Mouse (Mus musculus): ENCODE measurements at regions not wholly inside any gene's neighbourhood (a gene's known extent, or its start where the extent isn't known, plus 50 kb on each side); places are given as distances from the start of the nearest gene placed in this dataset.
"Not testable (repeated sequence)": the region's sequence is repeated elsewhere in the genome, so short reads cannot be mapped to it uniquely, and the experiment has no call there.

GRCm38 (mm10) chr5:82733707-82734106 lies 621.3 kb downstream of the Tecrl start:
- H3K4me2 ChIP-seq (ENCODE audit: low read depth, low read length), result no peak overlapping the region
- ATAC-seq, result no peak
- no peaks in the 10 kb centered on the region for H3K36me3 ChIP-seq (ENCODE audit: insufficient read depth, low read length)
- no peaks in the 10 kb centered on the region for H3K4me1 ChIP-seq (ENCODE audit: insufficient read depth, low read length)
- H3K27me3 ChIP-seq (ENCODE audit: insufficient read depth, low read length), result no peaks in the 10 kb centered on the region
- 83% methylated on average over 3 of the region's 3 CpGs for WGBS
- no peak overlapping the region for H3K27ac ChIP-seq
- no peak overlapping the region for H3K9ac ChIP-seq (replicated peaks; ENCODE audit: low read length)
- TF ChIP-seq CTCF (IDR thresholded peaks at IDR 0.05; ENCODE audit: low read depth), result no peak
- H3K9me3 ChIP-seq (ENCODE audit: low read length), result no peaks in the 10 kb centered on the region
- H3K4me3 ChIP-seq (ENCODE audit: low read length), result no peak overlapping the region
- no peak for DNase-seq (ENCODE audit: low spot score)

- Histone ChIP-seq H3K36me3 (ENCODE audit: insufficient read depth, low read length) (no peaks in the 10 kb centered on the region), H3K9ac (replicated peaks; ENCODE audit: low read length) (no peak overlapping the region), H3K4me1 (ENCODE audit: insufficient read depth, low read length) (no peaks in the 10 kb centered on the region), H3K9me3 (ENCODE audit: low read length) (no peaks in the 10 kb centered on the region), H3K4me3 (ENCODE audit: low read length) (no peak overlapping the region), H3K27ac (no peak overlapping the region), H3K4me2 (ENCODE audit: low read depth, low read length) (no peak overlapping the region), H3K27me3 (ENCODE audit: insufficient read depth, low read length) (no peaks in the 10 kb centered on the region)
- 75% methylated on average over 2 of the region's 2 CpGs for WGBS
- no peak for ATAC-seq
- no peak for DNase-seq (ENCODE audit: low spot score)
- no peak for TF ChIP-seq CTCF (IDR thresholded peaks at IDR 0.05; ENCODE audit: low read depth)
Observed at GRCm38 (mm10) chr5:82728240-82728639, 626.8 kb downstream of the Tecrl start.

- Histone ChIP-seq H3K9me3 (ENCODE audit: low read length) (no peaks in the 10 kb centered on the region), H3K27ac (no peak overlapping the region), H3K9ac (replicated peaks; ENCODE audit: low read length) (no peak overlapping the region), H3K4me3 (ENCODE audit: low read length) (no peak overlapping the region), H3K4me2 (ENCODE audit: low read depth, low read length) (no peak overlapping the region), H3K36me3 (ENCODE audit: insufficient read depth, low read length) (no peaks in the 10 kb centered on the region), H3K4me1 (ENCODE audit: insufficient read depth, low read length) (no peaks in the 10 kb centered on the region), H3K27me3 (ENCODE audit: insufficient read depth, low read length) (no peaks in the 10 kb centered on the region)
- ATAC-seq (no peak), DNase-seq (ENCODE audit: low spot score) (no peak)
- 79% methylated on average over 11 of the region's 11 CpGs for WGBS
- TF ChIP-seq CTCF (IDR thresholded peaks at IDR 0.05; ENCODE audit: low read depth), result no peak
Observed at GRCm38 (mm10) chr5:82727250-82728003, 627.6 kb downstream of the Tecrl start.

- no peak for TF ChIP-seq CTCF (IDR thresholded peaks at IDR 0.05; ENCODE audit: low read depth)
- Histone ChIP-seq H3K27ac (no peak overlapping the region), H3K27me3 (ENCODE audit: insufficient read depth, low read length) (no peaks in the 10 kb centered on the region), H3K4me1 (ENCODE audit: insufficient read depth, low read length) (no peaks in the 10 kb centered on the region), H3K9ac (replicated peaks; ENCODE audit: low read length) (no peak overlapping the region), H3K4me3 (ENCODE audit: low read length) (no peak overlapping the region), H3K9me3 (ENCODE audit: low read length) (no peaks in the 10 kb centered on the region), H3K36me3 (ENCODE audit: insufficient read depth, low read length) (no peaks in the 10 kb centered on the region), H3K4me2 (ENCODE audit: low read depth, low read length) (no peak overlapping the region)
- ATAC-seq, result no peak
- WGBS, result 39% methylated on average over 1 of the region's 1 CpGs
- peak; percentile 31 for DNase-seq (ENCODE audit: low spot score)
Observed at GRCm38 (mm10) chr5:82715705-82716104, 639.3 kb downstream of the Tecrl start.

- H3K4me1 ChIP-seq (ENCODE audit: insufficient read depth, low read length); H3K36me3 ChIP-seq (ENCODE audit: insufficient read depth, low read length); H3K4me3 ChIP-seq (ENCODE audit: low read length); ATAC-seq; H3K27ac ChIP-seq; H3K9ac ChIP-seq (replicated peaks; ENCODE audit: low read length); DNase-seq (ENCODE audit: low spot score); H3K27me3 ChIP-seq (ENCODE audit: insufficient read depth, low read length); H3K4me2 ChIP-seq (ENCODE audit: low read depth, low read length); H3K9me3 ChIP-seq (ENCODE audit: low read length): not testable (repeated sequence)
Observed at GRCm38 (mm10) chr5:82699666-82700065, 655.3 kb downstream of the Tecrl start.

- H3K4me3 ChIP-seq (ENCODE audit: low read length), result no peak overlapping the region
- TF ChIP-seq CTCF (IDR thresholded peaks at IDR 0.05; ENCODE audit: low read depth), result no peak
- no peaks in the 10 kb centered on the region for H3K27me3 ChIP-seq (ENCODE audit: insufficient read depth, low read length)
- H3K4me1 ChIP-seq (ENCODE audit: insufficient read depth, low read length), result no peaks in the 10 kb centered on the region
- WGBS, result 91% methylated on average over 1 of the region's 1 CpGs
- no peaks in the 10 kb centered on the region for H3K36me3 ChIP-seq (ENCODE audit: insufficient read depth, low read length)
- no peak overlapping the region for H3K9ac ChIP-seq (replicated peaks; ENCODE audit: low read length)
- DNase-seq (ENCODE audit: low spot score) (no peak), ATAC-seq (no peak)
- no peak overlapping the region for H3K27ac ChIP-seq
- H3K4me2 ChIP-seq (ENCODE audit: low read depth, low read length), result no peak overlapping the region
- H3K9me3 ChIP-seq (ENCODE audit: low read length), result no peaks in the 10 kb centered on the region
Observed at GRCm38 (mm10) chr5:82698942-82699341, 656.1 kb downstream of the Tecrl start.

- TF ChIP-seq CTCF (IDR thresholded peaks at IDR 0.05; ENCODE audit: low read depth), result no peak
Observed at GRCm38 (mm10) chr5:82683437-82683836, 671.6 kb downstream of the Tecrl start.

More at GRCm38 (mm10) chr5:82683437-82683836, 671.6 kb downstream of the Tecrl start:
- Histone ChIP-seq H3K4me1 (ENCODE audit: insufficient read depth, low read length) (no peaks in the 10 kb centered on the region), H3K9me3 (ENCODE audit: low read length) (no peaks in the 10 kb centered on the region), H3K4me3 (ENCODE audit: low read length) (no peak overlapping the region), H3K36me3 (ENCODE audit: insufficient read depth, low read length) (no peaks in the 10 kb centered on the region), H3K4me2 (ENCODE audit: low read depth, low read length) (no peak overlapping the region), H3K27ac (no peak overlapping the region), H3K27me3 (ENCODE audit: insufficient read depth, low read length) (no peaks in the 10 kb centered on the region), H3K9ac (replicated peaks; ENCODE audit: low read length) (no peak overlapping the region)
- ATAC-seq (no peak), DNase-seq (ENCODE audit: low spot score) (no peak)
- WGBS, result 100% methylated on average over 1 of the region's 1 CpGs
